Mouse (Mus musculus) T-cell, adult 66 days (primary cell): Measurements from ENCODE around the gene Lacc1. TPM values are rescaled to one million over a fixed set of nuclear protein-coding genes. Genes with fewer than 3 reads are reported as not detected.

Experiments
- total RNA-seq, 2 experiments: library from RNA; stranded (reverse); gene quantifications; 3 replicates in 1 of 2; 4 replicates in 1 of 2; pipeline ENCODE4 v1.2.4; 2023

Gene Lacc1
- total RNA-seq = 1 to 10 TPM in 1 of 2 experiments, under 1 TPM in 1; 0.68 to 1.4 TPM

GRCm38 (mm10) chr14:77036226-77037046, at the start of gene Lacc1, which contains the start of gene Ccdc122:
Gene Lacc1, minus strand, starts transcription at chr14:77036904.
Gene Ccdc122, plus strand, starts transcription at chr14:77036772.

Other genes starting within 250 kb of the Lacc1 start
- gene Ccdc122, start 132 bp downstream of the Lacc1 start, total RNA-seq = under 1 TPM in 1 of 2 experiments, not detected in 1; 0.50 TPM
- gene Enox1, start 119.9 kb upstream of the Lacc1 start, total RNA-seq = not detected